In the genomic region with DNA sequence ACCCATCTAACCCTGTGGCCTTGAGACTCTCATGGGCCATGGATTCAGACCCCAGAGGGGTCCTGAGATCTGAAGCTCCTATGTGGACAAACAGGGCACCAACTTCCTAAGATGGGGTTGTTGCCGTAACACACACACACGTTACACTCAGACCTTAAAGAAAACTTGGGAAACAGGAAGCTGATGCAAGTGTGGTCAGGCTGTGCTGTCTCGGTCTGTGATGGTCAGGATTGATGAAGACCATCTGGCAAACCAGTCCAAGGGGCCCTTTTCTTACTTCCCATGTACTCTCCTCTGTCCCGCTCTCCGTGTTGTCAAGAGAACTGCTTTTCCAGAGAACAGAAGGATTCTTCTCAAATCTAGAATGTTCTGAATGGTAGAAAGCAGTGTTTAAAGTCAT, we compare ENCODE assay signal across 9 mouse cellular contexts. TPM values are rescaled to one million over a fixed set of nuclear protein-coding genes. Genes with fewer than 3 reads are reported as not detected.
DNase-seq lines count a peak whose midpoint lies in the region; ATAC-seq and TF ChIP-seq lines count a peak whose summit lies in the region.
"Had no signal": no experiment of that assay in that cellular context is flagged by ENCODE, and none has a peak within 500 bp of the region (broad histone marks: within the 10 kb centered on the region; RNA-seq: fewer than 3 reads in every experiment).

No protein-coding gene starts in this region.

- H3K27me3 ChIP-seq in heart, embryonic 11.5 days (ENCODE audit: control insufficient read depth, insufficient read depth, low read length) = no peaks in the 10 kb centered on the region
- H3K27me3 ChIP-seq in lung, embryonic 14.5 days (ENCODE audit: insufficient read depth, low read length) = no peaks in the 10 kb centered on the region
- H3K27me3 ChIP-seq in limb, embryonic 12.5 days = no peaks in the 10 kb centered on the region
- no peaks in the 10 kb centered on the region for H3K27me3 ChIP-seq in stomach, embryonic 14.5 days (ENCODE audit: control insufficient read depth, insufficient read depth, low read length)
- H3K27me3 ChIP-seq: Patski had no signal

- H3K9me3 ChIP-seq in heart, embryonic 11.5 days (replicated peaks; ENCODE audit: control insufficient read depth, low read length) = 0 out of 2 replicates have a peak, but pooled peaks cover 2% of the 10 kb centered on the region
- no peaks in the 10 kb centered on the region for H3K9me3 ChIP-seq in lung, embryonic 14.5 days (ENCODE audit: low read depth, low read length)
- H3K9me3 ChIP-seq in limb, embryonic 12.5 days = no peaks in the 10 kb centered on the region
- H3K9me3 ChIP-seq in stomach, embryonic 14.5 days (ENCODE audit: control insufficient read depth, low read depth, low read length) = no peaks in the 10 kb centered on the region

- H3K27ac ChIP-seq in heart, embryonic 11.5 days (ENCODE audit: low read depth, low read length) = peak overlapping the region; percentile 62; the same call in 1 of the 2 replicates
- peak overlapping the region; percentile 77 for H3K27ac ChIP-seq in lung, embryonic 14.5 days (ENCODE audit: low read depth)
- peak overlapping the region; percentile 80; the same call in 1 of the 2 replicates for H3K27ac ChIP-seq in limb, embryonic 12.5 days
- H3K27ac ChIP-seq in stomach, embryonic 14.5 days (ENCODE audit: low read length) = peak overlapping the region; percentile 72; the same call in 1 of the 2 replicates

- no peak overlapping the region; the same call in 1 of the 2 replicates for H3K9ac ChIP-seq in heart, embryonic 11.5 days (ENCODE audit: low read depth, low read length)
- H3K9ac ChIP-seq in lung, embryonic 14.5 days = no peak overlapping the region; the same call in 1 of the 2 replicates
- no peak overlapping the region for H3K9ac ChIP-seq in limb, embryonic 12.5 days (replicated peaks)
- no peak overlapping the region for H3K9ac ChIP-seq in stomach, embryonic 14.5 days (replicated peaks; ENCODE audit: low read depth, low read length)

- H3K4me3 ChIP-seq in heart, embryonic 11.5 days (ENCODE audit: low read depth, low read length) = no peak overlapping the region
- H3K4me3 ChIP-seq in lung, embryonic 14.5 days (ENCODE audit: low read depth, low read length) = no peak overlapping the region
- H3K4me3 ChIP-seq in limb, embryonic 12.5 days (replicated peaks) = no peak overlapping the region
- no peak overlapping the region for H3K4me3 ChIP-seq in stomach, embryonic 14.5 days (ENCODE audit: low read depth, low read length)

- ATAC-seq in heart, embryonic 11.5 days (replicated peaks; ENCODE audit: insufficient number of reproducible peaks, low FRiP score, low TSS enrichment) = no peak
- ATAC-seq in lung, embryonic 14.5 days (ENCODE audit: insufficient read depth) = no peak
- 0 out of 2 replicates have a peak, but pooled peaks have one; percentile 11 for ATAC-seq in limb, embryonic 12.5 days (ENCODE audit: insufficient number of reproducible peaks, insufficient read depth, low FRiP score, low TSS enrichment, low read depth)
- no peak for ATAC-seq in stomach, embryonic 14.5 days (ENCODE audit: insufficient number of reproducible peaks, insufficient read depth, low FRiP score, low read depth)

- DNase-seq in heart, postnatal 4 days = no peak
- DNase-seq in lung, embryonic 14.5 days = peak; percentile 59
- no peak for DNase-seq in lung, postnatal 4 days
- DNase-seq in cerebellum, postnatal 25 days = no peak
- no peak for DNase-seq in T-cell, adult 2 months (ENCODE audit: low spot score)

- no peak overlapping the region for H3K4me2 ChIP-seq in heart, embryonic 11.5 days
- no peak overlapping the region for H3K4me2 ChIP-seq in lung, embryonic 14.5 days
- no peak overlapping the region for H3K4me2 ChIP-seq in limb, embryonic 12.5 days
- no peak overlapping the region for H3K4me2 ChIP-seq in stomach, embryonic 14.5 days (replicated peaks; ENCODE audit: low read depth, low read length)

- no peak for TF ChIP-seq CTCF in lung, embryonic 14.5 days (IDR thresholded peaks at IDR 0.05; ENCODE audit: low read depth)

- peaks cover 50% of the 10 kb centered on the region for H3K4me1 ChIP-seq in heart, embryonic 11.5 days (ENCODE audit: control insufficient read depth, insufficient read depth, low read length)
- H3K4me1 ChIP-seq in lung, embryonic 14.5 days (ENCODE audit: insufficient read depth) = peaks cover 35% of the 10 kb centered on the region
- peaks cover 51% of the 10 kb centered on the region for H3K4me1 ChIP-seq in limb, embryonic 12.5 days (replicated peaks)
- peaks cover 33% of the 10 kb centered on the region for H3K4me1 ChIP-seq in stomach, embryonic 14.5 days (ENCODE audit: control insufficient read depth, insufficient read depth, low read length)

- no peaks in the 10 kb centered on the region; the same call in 1 of the 2 replicates for H3K36me3 ChIP-seq in heart, embryonic 11.5 days (ENCODE audit: control insufficient read depth, insufficient read depth, low read length)
- H3K36me3 ChIP-seq in lung, embryonic 14.5 days (ENCODE audit: insufficient read depth) = peaks cover 15% of the 10 kb centered on the region; the same call in 1 of the 2 replicates
- H3K36me3 ChIP-seq in limb, embryonic 12.5 days = peaks cover 34% of the 10 kb centered on the region
- 0 out of 2 replicates have a peak, but pooled peaks cover 5% of the 10 kb centered on the region for H3K36me3 ChIP-seq in stomach, embryonic 14.5 days (ENCODE audit: control insufficient read depth, insufficient read depth, low read length)

- WGBS in heart, embryonic 11.5 days (ENCODE audit: insufficient replicate concordance) = 61% methylated on average over 5 of the region's 5 CpGs
- WGBS in lung, embryonic 14.5 days = 46% methylated on average over 5 of the region's 5 CpGs
- WGBS in limb, embryonic 12.5 days = 59% methylated on average over 5 of the region's 5 CpGs
- WGBS in stomach, embryonic 14.5 days = 45% methylated on average over 5 of the region's 5 CpGs

RNA-seq across cellular contexts. Expression of a gene that starts 45.3 kb away (rescaled TPM):
- 43.0 and 43.9 TPM in 2 replicates for polyA plus RNA-seq in heart, embryonic 11.5 days (2014; fragmentation: Nextera tagmentation; extraction: Ambion mirVana)
- total RNA-seq in heart, postnatal 4 days (2021) = 10 to 100 TPM; 17.0 to 18.1 TPM
- polyA plus RNA-seq in lung, embryonic 14.5 days (2014; fragmentation: Nextera tagmentation; extraction: Ambion mirVana) = 69.9 and 71.1 TPM in 2 replicates
- 67.9 and 69.2 TPM in 2 replicates for polyA plus RNA-seq in limb, embryonic 12.5 days (2016; fragmentation: Nextera tagmentation; extraction: Ambion mirVana)
- polyA plus RNA-seq in stomach, embryonic 14.5 days (2014; fragmentation: Nextera tagmentation; extraction: Ambion mirVana) = 62.9 and 65.7 TPM in 2 replicates
